Mouse (Mus musculus) MEL (cell line): ENCODE results near the gene Sox1. TPM values are rescaled to one million over a fixed set of nuclear protein-coding genes. Genes with fewer than 3 reads are reported as not detected.

Experiments used
- DNase-seq: peaks from one replicate; pipeline ENCODE4 v3.0.0; 2011; ENCODE audit warnings: low read depth, low spot score
- H3K27ac ChIP-seq: 2 replicates; pipeline ENCODE4 v1.5.1; 2012; ENCODE audit warnings: low read depth, mild to moderate bottlenecking, control low read depth, low read length, moderate library complexity; ENCODE audit not compliant: control insufficient read depth
- H3K27me3 ChIP-seq, 2 experiments: fragments of 150-350 bp in 1 of 2; sonication (generic) in 1 of 2; 2 replicates each; pipeline ENCODE4 v1.6.1; 2012; ENCODE audit warnings: low read length in 2 of 2, mild to moderate bottlenecking in 2 of 2, improper control_type of control experiment in 1 of 2, moderate library complexity in 1 of 2; ENCODE audit not compliant: insufficient read depth in 2 of 2, control insufficient read depth in 1 of 2
- H3K36me3 ChIP-seq, 2 experiments: 2 replicates each; pipeline ENCODE4 v1.6.1; 2012 to 2014; ENCODE audit warnings: low read length in 2 of 2, improper control_type of control experiment in 1 of 2, inconsistent platforms in 1 of 2, mild to moderate bottlenecking in 1 of 2; ENCODE audit not compliant: insufficient read depth in 2 of 2, control insufficient read depth in 1 of 2
- H3K4me1 ChIP-seq, 2 experiments: fragments of 150-350 bp in 1 of 2; sonication (generic) in 1 of 2; 2 replicates each; pipeline ENCODE4 v1.6.1; 2012; ENCODE audit warnings: low read length in 2 of 2, improper control_type of control experiment in 1 of 2, mild to moderate bottlenecking in 1 of 2; ENCODE audit not compliant: insufficient read depth in 2 of 2, control insufficient read depth in 1 of 2
- H3K4me3 ChIP-seq, 2 experiments: fragments of 150-350 bp in 1 of 2; sonication (generic) in 1 of 2; 2 replicates each; pipeline ENCODE4 v1.5.1; 2012; ENCODE audit warnings: low read depth in 2 of 2, low read length in 2 of 2, mild to moderate bottlenecking in 2 of 2, moderate library complexity in 2 of 2, control low read depth in 1 of 2, improper control_type of control experiment in 1 of 2; ENCODE audit not compliant: control insufficient read depth in 1 of 2, insufficient read depth in 1 of 2
- H3K79me2 ChIP-seq: 2 replicates; pipeline ENCODE4 v1.6.1; 2012; ENCODE audit warnings: mild to moderate bottlenecking, low read length, moderate library complexity; ENCODE audit not compliant: control insufficient read depth, poor library complexity, insufficient read depth
- H3K9ac ChIP-seq: 2 replicates; pipeline ENCODE4 v1.6.1; 2012; ENCODE audit warnings: low read depth, mild to moderate bottlenecking, control low read depth, low read length, moderate library complexity; ENCODE audit not compliant: control insufficient read depth, poor library complexity, severe bottlenecking
- H3K9me3 ChIP-seq: fragments of 150-350 bp; sonication (generic); replicated peaks from 2 replicates; pipeline ENCODE4 v1.6.1; 2012; ENCODE audit warnings: mild to moderate bottlenecking, low read length, improper control_type of control experiment, moderate library complexity; ENCODE audit not compliant: insufficient read depth
- ELF1 ChIP-seq: IDR thresholded peaks from 2 replicates; pipeline ENCODE4 v1.6.1; 2014; ENCODE audit warnings: low read depth, mild to moderate bottlenecking, inconsistent platforms, low read length, improper control_type of control experiment, moderate library complexity
- MAZ ChIP-seq: IDR thresholded peaks from 2 replicates; pipeline ENCODE4 v1.6.1; 2012; ENCODE audit warnings: low read depth, mild to moderate bottlenecking, inconsistent platforms, low read length, improper control_type of control experiment
- NELFE ChIP-seq: IDR thresholded peaks from 2 replicates; pipeline ENCODE4 v1.6.1; 2011; ENCODE audit warnings: low read depth, low read length, improper control_type of control experiment
- SMC3 ChIP-seq: IDR thresholded peaks from 2 replicates; pipeline ENCODE4 v1.6.1; 2011; ENCODE audit warnings: low read depth, low read length, improper control_type of control experiment
- ZNF384 ChIP-seq: IDR thresholded peaks from 2 replicates; pipeline ENCODE4 v1.6.1; 2012; ENCODE audit warnings: low read depth, mild to moderate bottlenecking, inconsistent platforms, low read length, improper control_type of control experiment
- polyA plus RNA-seq, 2 experiments: library from polyadenylated mRNA; stranded (reverse) in 1 of 2; unstranded in 1 of 2; fragments of >175 nt in 1 of 2; fragments of >200 nt in 1 of 2; gene quantifications; 2 replicates each; pipeline versions ENCODE4 v1.2.1 to v1.2.4; 2012; ENCODE audit warnings: low replicate concordance in 2 of 2, low read depth in 1 of 2; ENCODE audit not compliant: insufficient read length in 2 of 2, insufficient read depth in 1 of 2, missing spikeins in 1 of 2
- total RNA-seq: library from RNA; depleted of rRNA; stranded (reverse); fragments of 300-350 nt; gene quantifications from 2 replicates; pipeline ENCODE4 v1.2.3, GENCODE M21; 2012; rRNA removed

Sox1 gene
- total and polyA plus RNA-seq, 3 experiments: not detected

DNA sequence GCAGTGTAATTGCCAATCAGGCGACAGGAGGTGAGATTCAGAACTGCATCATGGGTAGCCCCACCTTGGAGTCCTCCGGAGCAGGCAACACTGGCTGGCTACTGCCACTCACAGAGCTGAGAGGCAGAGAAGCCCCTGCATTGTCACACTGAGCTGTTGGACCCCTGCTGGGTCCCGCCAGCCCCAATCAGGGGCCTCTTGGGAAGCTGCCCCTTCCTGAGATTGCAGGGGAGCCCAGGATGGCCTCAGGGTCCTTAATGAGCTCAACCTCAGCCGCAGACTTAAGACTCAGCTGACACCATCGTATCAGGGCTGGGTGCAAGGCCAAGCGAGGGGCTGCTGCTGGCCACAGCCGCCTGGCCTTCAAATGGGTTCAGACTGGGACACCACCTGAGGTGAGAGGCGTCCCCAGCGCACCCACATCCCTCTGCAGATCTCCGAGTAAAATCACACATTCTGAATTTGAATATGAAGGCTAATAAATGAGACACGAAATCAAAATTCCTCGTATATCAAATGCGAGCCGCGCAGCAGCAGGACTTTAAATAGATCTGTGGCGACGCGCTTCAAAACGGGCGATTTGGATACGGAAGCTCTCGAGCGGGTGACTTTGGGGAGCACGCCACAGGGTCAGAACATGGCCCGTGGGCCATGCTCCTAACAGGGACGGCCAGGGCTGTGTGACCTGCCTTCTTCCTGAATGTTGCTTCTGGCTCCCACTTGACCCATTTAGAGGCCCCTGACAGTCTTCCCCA, 51.0 kb downstream of the Sox1 start:
- TF ChIP-seq NELFE (no peak), ELF1 (no peak), SMC3 (no peak), ZNF384 (no peak), MAZ (no peak)
- no peaks in the 10 kb centered on the region for H3K9me3 ChIP-seq
- H3K27me3 ChIP-seq: no peaks in the 10 kb centered on the region
- no peaks in the 10 kb centered on the region for H3K79me2 ChIP-seq
- DNase-seq: no peak
- H3K36me3 ChIP-seq: no peaks in the 10 kb centered on the region
- H3K27ac ChIP-seq: no peak overlapping the region
- H3K9ac ChIP-seq: no peak overlapping the region
- H3K4me3 ChIP-seq: no peak overlapping the region
- no peaks in the 10 kb centered on the region for H3K4me1 ChIP-seq

Other genes starting within 250 kb of the Sox1 start
- gene A230072I06Rik, start 116.5 kb upstream of the Sox1 start, total RNA-seq: not detected in 2 replicates
- gene A230072I06Rik, start 116.5 kb upstream of the Sox1 start, polyA plus RNA-seq: not detected
- gene Spaca7, start 177.7 kb downstream of the Sox1 start, total RNA-seq: not detected in 2 replicates
- not detected for gene Spaca7, start 177.7 kb downstream of the Sox1 start, polyA plus RNA-seq